Mouse (Mus musculus) forebrain, embryonic 11.5 days (tissue): ENCODE measurements at regions not wholly inside any gene's neighbourhood (a gene's known extent, or its start where the extent isn't known, plus 50 kb on each side); places are given as distances from the start of the nearest gene placed in this dataset.

Source experiments
- ATAC-seq: fragments of 200-750 bp; cut with Nextera tagmentation; replicated peaks from 2 replicates; pipeline ENCODE4 v1.8.0; 2017; ENCODE audit warnings: moderate TSS enrichment; ENCODE audit not compliant: low FRiP score
- DNase-seq: peaks from one replicate; pipeline ENCODE4 v3.0.0-alpha.2; 2017; ENCODE audit warnings: low spot score
- H3K27ac ChIP-seq: fragments of 300-500 bp; sonication (generic); 2 replicates; pipeline ENCODE4 v1.5.1; 2014; ENCODE audit warnings: low read depth, low read length
- H3K27me3 ChIP-seq: fragments of 300-500 bp; sonication (generic); 2 replicates; pipeline ENCODE4 v1.6.1; 2014; ENCODE audit warnings: mild to moderate bottlenecking, low read length, mixed read lengths; ENCODE audit not compliant: control insufficient read depth, insufficient read depth
- H3K36me3 ChIP-seq: fragments of 300-500 bp; sonication (generic); 2 replicates; pipeline ENCODE4 v1.6.1; 2014; ENCODE audit warnings: mild to moderate bottlenecking, low read length, moderate library complexity, mixed read lengths; ENCODE audit not compliant: control insufficient read depth, insufficient read depth
- H3K4me1 ChIP-seq: fragments of 300-500 bp; sonication (generic); replicated peaks from 2 replicates; pipeline ENCODE4 v1.6.1; 2014; ENCODE audit warnings: low read length, mixed read lengths; ENCODE audit not compliant: control insufficient read depth, insufficient read depth
- H3K4me2 ChIP-seq: fragments of 300-500 bp; sonication (generic); 2 replicates; pipeline ENCODE4 v1.6.1; 2014; ENCODE audit warnings: low read depth, mild to moderate bottlenecking, low read length, moderate library complexity, mixed read lengths; ENCODE audit not compliant: severe bottlenecking
- H3K4me3 ChIP-seq: fragments of 300-500 bp; sonication (generic); 2 replicates; pipeline ENCODE4 v1.5.1; 2014; ENCODE audit warnings: low read depth, low read length
- H3K9ac ChIP-seq: fragments of 300-500 bp; sonication (generic); 2 replicates; pipeline ENCODE4 v1.6.1; 2014; ENCODE audit warnings: low read length
- H3K9me3 ChIP-seq: fragments of 300-500 bp; sonication (generic); 2 replicates; pipeline ENCODE4 v1.6.1; 2016; ENCODE audit warnings: low read length, mixed read lengths; ENCODE audit not compliant: control insufficient read depth
- WGBS: fragments of 180-500 bp; shearing (Covaris S2); extraction: QIAGEN DNeasy Blood & Tissue Kit; methylation state at CpG from one replicate; pipeline ENCODE4 v1.1.7; 2014; 5-methylcytosine and 5-hydroxymethylcytosine counted together

- H3K4me2 ChIP-seq: no peak overlapping the region
- no peaks in the 10 kb centered on the region for H3K9me3 ChIP-seq
- no peak overlapping the region for H3K9ac ChIP-seq
- no peak for DNase-seq
- 73% methylated on average over 8 of the region's 8 CpGs for WGBS
- no peaks in the 10 kb centered on the region for H3K27me3 ChIP-seq
- no peaks in the 10 kb centered on the region for H3K36me3 ChIP-seq
- no peak overlapping the region for H3K27ac ChIP-seq
- no peaks in the 10 kb centered on the region for H3K4me1 ChIP-seq
- no peak overlapping the region for H3K4me3 ChIP-seq
- ATAC-seq: no peak
These were observed 60.4 kb upstream of the Hddc2 start for GRCm38 (mm10) chr10:31252584-31253381.

GRCm38 (mm10) chr10:31256934-31257333 is 56.2 kb upstream of the Hddc2 start:
- no peak overlapping the region for H3K4me3 ChIP-seq
- H3K4me1 ChIP-seq: no peaks in the 10 kb centered on the region
- ATAC-seq (no peak), DNase-seq (no peak)
- no peak overlapping the region for H3K4me2 ChIP-seq
- H3K9me3 ChIP-seq: no peaks in the 10 kb centered on the region
- 85% methylated on average over 1 of the region's 1 CpGs for WGBS
- no peak overlapping the region for H3K27ac ChIP-seq
- H3K27me3 ChIP-seq: no peaks in the 10 kb centered on the region
- H3K36me3 ChIP-seq: no peaks in the 10 kb centered on the region
- no peak overlapping the region for H3K9ac ChIP-seq

- no peak overlapping the region for H3K4me3 ChIP-seq
- H3K27ac ChIP-seq: no peak overlapping the region
- no peaks in the 10 kb centered on the region for H3K27me3 ChIP-seq
- no peaks in the 10 kb centered on the region for H3K36me3 ChIP-seq
- H3K4me2 ChIP-seq: no peak overlapping the region
- WGBS: 96% methylated on average over 1 of the region's 1 CpGs
- no peak for DNase-seq
- no peak overlapping the region for H3K9ac ChIP-seq
- no peaks in the 10 kb centered on the region for H3K9me3 ChIP-seq
- ATAC-seq: no peak
- H3K4me1 ChIP-seq: no peaks in the 10 kb centered on the region
These were observed 55.6 kb upstream of the Hddc2 start for GRCm38 (mm10) chr10:31257611-31258010.

GRCm38 (mm10) chr10:31260914-31261313 is 52.3 kb upstream of the Hddc2 start:
- Histone ChIP-seq H3K27ac (no peak overlapping the region), H3K4me2 (no peak overlapping the region), H3K36me3 (no peaks in the 10 kb centered on the region), H3K4me3 (no peak overlapping the region), H3K9ac (no peak overlapping the region), H3K4me1 (no peaks in the 10 kb centered on the region), H3K9me3 (no peaks in the 10 kb centered on the region), H3K27me3 (no peaks in the 10 kb centered on the region)
- WGBS: 79% methylated on average over 7 of the region's 7 CpGs
- no peak for ATAC-seq
- DNase-seq: no peak
